Mouse (Mus musculus) G1E (cell line): ENCODE measurements at regions not wholly inside any gene's neighbourhood (a gene's known extent, or its start where the extent isn't known, plus 50 kb on each side); places are given as distances from the start of the nearest gene placed in this dataset.
A peak's percentile ranks its signal among the peaks of the same experiment; 100 is the strongest.

ENCODE experiments used
- ATAC-seq: 2 replicates; pipeline ENCODE4 v1.8.0; 2016; ENCODE audit warnings: mild to moderate bottlenecking; ENCODE audit not compliant: insufficient number of reproducible peaks, poor library complexity, low FRiP score, severe bottlenecking; ENCODE audit errors: extremely low read depth
- DNase-seq: peaks from one replicate; pipeline ENCODE4 v3.0.0; 2012; ENCODE audit warnings: low spot score
- H3K27me3 ChIP-seq: 2 replicates; pipeline ENCODE4 v1.6.1; 2012; ENCODE audit warnings: mild to moderate bottlenecking, low read length, inconsistent platforms; ENCODE audit not compliant: insufficient read depth
- H3K36me3 ChIP-seq: replicated peaks from 2 replicates; pipeline ENCODE3; 2012; ENCODE audit warnings: mild to moderate bottlenecking, inconsistent platforms
- H3K4me1 ChIP-seq: 2 replicates; pipeline ENCODE4 v1.6.1; 2012; ENCODE audit warnings: low read depth, low read length, inconsistent platforms, mixed read lengths; ENCODE audit not compliant: insufficient read depth
- H3K4me3 ChIP-seq: 2 replicates; pipeline ENCODE4 v1.5.1; 2012; ENCODE audit warnings: low read depth, mild to moderate bottlenecking, inconsistent platforms, low read length, moderate library complexity, mixed read lengths
- H3K9me3 ChIP-seq: replicated peaks from 2 replicates; pipeline ENCODE4 v1.6.1; 2012; ENCODE audit warnings: inconsistent platforms
- CTCF ChIP-seq: IDR thresholded peaks from 2 replicates; pipeline ENCODE4 v1.5.1; 2012; ENCODE audit warnings: low read depth, low read length, inconsistent platforms, mixed read lengths
- GATA1 ChIP-seq: IDR thresholded peaks from 2 replicates; pipeline ENCODE4 v1.6.1; 2012; ENCODE audit warnings: borderline replicate concordance, low read length, inconsistent platforms, mixed read lengths
- GATA2 ChIP-seq: IDR thresholded peaks from 2 replicates; pipeline ENCODE4 v1.6.1; 2012; ENCODE audit warnings: low read depth, low read length, inconsistent platforms, borderline replicate concordance
- POLR2AphosphoS5 ChIP-seq: IDR thresholded peaks from 2 replicates; pipeline ENCODE4 v1.6.1; 2012; ENCODE audit warnings: low read depth, low read length, inconsistent platforms; ENCODE audit not compliant: insufficient replicate concordance
- TAL1 ChIP-seq: conservative IDR thresholded peaks from 2 replicates; pipeline ENCODE4 v1.6.1; 2012; ENCODE audit warnings: low read depth, low read length, inconsistent platforms, mixed read lengths

DNA sequence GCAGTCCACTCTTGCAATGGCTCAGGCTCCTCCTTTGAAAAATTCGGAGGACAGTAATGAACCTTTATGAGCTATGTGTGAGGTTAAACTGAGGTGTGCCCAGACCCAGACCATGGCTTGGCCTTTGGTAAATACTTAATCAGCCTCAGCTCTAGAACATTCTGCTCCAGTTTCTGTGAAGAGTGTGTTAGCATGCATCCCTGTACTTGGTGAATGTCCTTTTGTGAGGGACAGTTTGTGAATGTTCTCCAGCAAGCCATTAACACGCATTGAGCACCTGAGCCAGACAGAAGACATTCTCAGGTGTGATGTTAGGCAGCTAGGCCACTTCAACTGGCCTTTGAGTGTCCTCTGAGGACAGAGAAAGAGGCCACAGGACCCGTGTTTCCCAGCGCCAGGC is 105.8 kb upstream of the Trpm1 start:
- H3K36me3 ChIP-seq, result no peaks in the 10 kb centered on the region
- H3K4me3 ChIP-seq, result peak overlapping the region; percentile 73; the same call in 1 of the 2 replicates
- peaks cover 63% of the 10 kb centered on the region for H3K4me1 ChIP-seq
- no peak for ATAC-seq
- no peaks in the 10 kb centered on the region for H3K9me3 ChIP-seq
- no peak for DNase-seq
- TF ChIP-seq CTCF (no peak), TAL1 (no peak), GATA2 (no peak), GATA1 (no peak), POLR2AphosphoS5 (no peak)
- no peaks in the 10 kb centered on the region for H3K27me3 ChIP-seq

DNA sequence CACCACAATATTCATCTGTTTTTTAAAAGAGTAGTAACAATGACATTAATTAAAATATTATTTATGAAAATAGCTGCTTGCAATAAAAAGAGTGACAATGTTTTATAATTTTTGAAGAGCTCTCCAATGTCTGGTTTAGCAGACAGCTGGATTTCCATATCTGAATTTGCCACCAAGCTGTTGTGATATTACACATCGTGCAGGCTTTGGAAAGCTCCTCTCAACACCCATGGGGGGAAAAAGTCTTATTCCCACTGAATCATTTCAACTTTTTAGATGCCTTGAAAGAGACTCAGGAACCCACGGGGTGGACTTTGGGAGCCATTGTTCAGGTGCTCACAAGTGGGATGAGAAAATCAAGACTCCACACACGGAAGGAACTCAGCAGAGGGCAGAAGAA is 106.6 kb upstream of the Klf13 start:
- Histone ChIP-seq H3K9me3 (peaks cover 7% of the 10 kb centered on the region), H3K36me3 (no peaks in the 10 kb centered on the region), H3K27me3 (no peaks in the 10 kb centered on the region), H3K4me1 (peaks cover 57% of the 10 kb centered on the region), H3K4me3 (no peak overlapping the region)
- no peak for ATAC-seq
- TF ChIP-seq GATA2 (no peak), CTCF (no peak), POLR2AphosphoS5 (no peak), GATA1 (no peak), TAL1 (no peak)
- no peak for DNase-seq

DNA sequence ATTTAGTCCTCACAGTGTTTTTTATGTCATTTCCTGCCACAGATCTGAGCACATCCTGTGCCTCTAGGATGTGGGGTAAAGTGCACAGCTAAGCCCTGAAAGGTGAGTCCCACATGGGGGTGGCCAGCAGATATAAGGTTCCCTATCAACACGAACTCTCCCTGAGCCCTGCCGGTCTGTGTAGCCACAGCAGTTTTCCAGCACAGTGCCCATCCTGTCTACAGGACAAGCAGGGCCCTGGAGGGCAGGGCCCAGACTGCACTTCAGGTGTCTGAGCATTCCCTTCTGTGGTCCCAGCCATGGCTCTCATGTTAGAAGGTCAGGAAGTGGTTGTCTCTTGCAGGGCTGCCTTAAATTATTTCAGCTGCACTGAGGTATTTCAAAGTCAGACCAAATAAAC is 104.3 kb upstream of the Klf13 start:
- H3K4me3 ChIP-seq, result no peak overlapping the region
- H3K36me3 ChIP-seq, result no peaks in the 10 kb centered on the region
- peaks cover 51% of the 10 kb centered on the region for H3K4me1 ChIP-seq
- ATAC-seq (no peak), DNase-seq (no peak)
- no peak for TF ChIP-seq GATA2
- TF ChIP-seq CTCF, result no peak
- TF ChIP-seq POLR2AphosphoS5, result no peak
- no peak for TF ChIP-seq GATA1
- no peak for TF ChIP-seq TAL1
- no peaks in the 10 kb centered on the region for H3K27me3 ChIP-seq
- peaks cover 7% of the 10 kb centered on the region for H3K9me3 ChIP-seq

DNA sequence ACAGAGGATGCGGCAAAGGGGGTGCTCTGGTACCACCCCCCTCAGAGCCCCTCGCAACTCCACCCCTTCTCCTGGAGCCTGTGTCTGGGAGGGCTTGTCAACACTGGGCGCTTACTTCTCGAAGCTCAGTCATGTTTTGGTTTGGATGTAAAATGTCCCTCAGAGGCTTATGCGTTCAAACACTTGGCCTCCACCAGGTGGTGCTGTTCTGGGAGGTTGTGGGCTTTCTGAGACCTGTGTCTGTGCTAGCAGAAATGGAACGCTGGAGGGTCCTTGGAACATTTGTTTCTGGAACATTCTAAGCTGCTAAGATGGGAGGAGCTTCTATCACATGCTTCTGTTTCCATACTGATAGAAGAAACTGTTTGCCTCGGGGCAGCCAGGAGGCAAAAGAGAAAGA is 102.6 kb upstream of the Klf13 start:
- H3K4me1 ChIP-seq, result peaks cover 47% of the 10 kb centered on the region
- ATAC-seq, result no peak
- DNase-seq, result no peak
- H3K9me3 ChIP-seq, result peaks cover 7% of the 10 kb centered on the region
- TF ChIP-seq POLR2AphosphoS5, result no peak
- TF ChIP-seq CTCF, result no peak
- TF ChIP-seq GATA2, result no peak
- no peak for TF ChIP-seq GATA1
- TF ChIP-seq TAL1, result no peak
- H3K27me3 ChIP-seq, result no peaks in the 10 kb centered on the region
- H3K36me3 ChIP-seq, result no peaks in the 10 kb centered on the region
- no peak overlapping the region for H3K4me3 ChIP-seq

DNA sequence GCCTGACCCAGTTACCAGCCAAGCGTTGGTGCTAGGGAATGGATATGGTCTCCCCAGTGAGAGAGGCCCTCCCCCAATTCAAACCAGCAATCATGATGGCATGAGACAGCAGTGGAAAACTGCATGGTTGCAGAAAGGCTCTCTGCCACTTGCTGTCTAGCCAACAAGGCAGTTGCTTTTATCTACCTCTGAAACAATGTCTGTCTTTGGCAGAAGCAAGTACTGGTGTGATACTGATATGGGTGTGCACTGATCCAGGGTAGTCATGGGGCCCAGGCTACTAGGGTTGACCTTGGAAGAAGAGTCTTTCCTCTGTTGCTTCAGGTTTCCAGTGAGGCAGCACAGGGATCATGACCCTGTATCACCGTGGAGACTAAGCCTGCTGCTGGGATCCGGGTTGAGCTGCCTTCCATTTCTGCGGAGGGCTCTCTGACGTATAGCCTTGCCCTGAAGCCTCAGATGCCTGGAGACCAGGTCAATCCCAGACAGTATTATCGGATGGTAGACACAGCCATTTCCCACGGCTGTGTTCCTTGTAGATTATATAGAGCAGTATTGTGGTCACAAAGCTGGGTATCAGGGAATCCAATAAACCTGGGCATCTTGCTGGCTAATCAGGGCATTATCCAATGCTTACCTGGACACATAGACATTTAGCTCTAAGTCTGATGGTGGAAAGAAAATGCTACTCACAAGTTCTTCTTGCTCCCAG is 101.5 kb upstream of the Klf13 start:
- TF ChIP-seq GATA2 (no peak), POLR2AphosphoS5 (no peak), CTCF (no peak), TAL1 (no peak; the same call in 1 of the 2 replicates), GATA1 (no peak)
- H3K27me3 ChIP-seq, result no peaks in the 10 kb centered on the region
- peaks cover 7% of the 10 kb centered on the region for H3K9me3 ChIP-seq
- no peak overlapping the region for H3K4me3 ChIP-seq
- peaks cover 56% of the 10 kb centered on the region for H3K4me1 ChIP-seq
- ATAC-seq (peak; percentile 64), DNase-seq (no peak)
- no peaks in the 10 kb centered on the region for H3K36me3 ChIP-seq

DNA sequence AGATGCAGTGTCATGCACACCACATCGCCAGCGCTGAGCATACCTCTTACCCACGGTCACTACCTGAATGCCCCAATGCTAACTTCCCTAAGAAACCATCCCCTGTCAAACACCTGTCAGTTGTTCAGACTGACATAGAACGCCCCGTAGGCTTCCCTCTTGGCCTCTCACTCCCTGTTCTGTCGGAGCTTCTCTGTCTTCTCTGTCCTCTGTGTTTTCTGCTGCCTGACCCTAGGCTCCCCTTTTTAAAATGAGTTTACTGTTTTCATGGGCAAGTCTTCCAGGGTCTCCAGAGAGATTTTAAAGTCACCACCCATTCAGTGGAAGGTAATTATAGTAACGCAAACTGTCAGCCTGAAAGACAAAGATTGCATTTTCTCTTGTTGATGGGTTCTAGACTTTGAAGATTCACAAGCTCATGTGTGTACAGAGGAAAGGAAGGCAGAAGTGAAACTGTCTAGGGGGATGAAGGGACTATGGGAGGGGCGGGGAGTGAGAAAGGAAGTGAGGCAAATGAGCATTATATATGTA is 99.1 kb upstream of the Klf13 start:
- Histone ChIP-seq H3K4me1 (peaks cover 48% of the 10 kb centered on the region), H3K4me3 (no peak overlapping the region), H3K27me3 (peaks cover 3% of the 10 kb centered on the region; the same call in 1 of the 2 replicates), H3K9me3 (peaks cover 7% of the 10 kb centered on the region), H3K36me3 (no peaks in the 10 kb centered on the region)
- DNase-seq (no peak), ATAC-seq (no peak)
- TF ChIP-seq GATA2 (no peak), GATA1 (no peak), TAL1 (no peak), CTCF (no peak), POLR2AphosphoS5 (no peak)
